Mouse (Mus musculus): ENCODE data around the gene Kremen2. TPM values are rescaled to one million over a fixed set of nuclear protein-coding genes. Genes with fewer than 3 reads are reported as not detected.
A peak's percentile ranks its signal among the peaks of the same experiment; 100 is the strongest.

Kremen2 gene
- polyA plus RNA-seq, 1 experiment from 2014 or later, result 2.9 TPM

GRCm38 (mm10) chr17:23749400-23750191, 4.0 kb upstream of the Kremen2 start:
- Histone ChIP-seq H3K4me1 (ENCODE audit: control insufficient read depth, insufficient read depth, low read length) (peaks cover 23% of the 10 kb centered on the region), H3K9me3 (ENCODE audit: control insufficient read depth, low read length) (no peaks in the 10 kb centered on the region), H3K4me2 (replicated peaks; ENCODE audit: low read depth, low read length) (peak overlapping the region; percentile 26; the same call in 1 of the 2 replicates), H3K4me3 (ENCODE audit: low read length) (peak overlapping the region; percentile 14; the same call in 1 of the 2 replicates), H3K9ac (ENCODE audit: low read depth, low read length) (no peak overlapping the region), H3K27me3 (ENCODE audit: control insufficient read depth, insufficient read depth, low read length) (peaks cover 15% of the 10 kb centered on the region), H3K36me3 (ENCODE audit: control insufficient read depth, insufficient read depth, low read length) (peaks cover 23% of the 10 kb centered on the region), H3K27ac (ENCODE audit: low read depth, low read length) (no peak overlapping the region)
- WGBS, result 83% methylated on average over 11 of the region's 11 CpGs
- no peak for ATAC-seq (ENCODE audit: low FRiP score, low TSS enrichment)

GRCm38 (mm10) chr17:23748631-23749391, 3.2 kb upstream of the Kremen2 start:
- peak overlapping the region; percentile 14; the same call in 1 of the 2 replicates for H3K4me3 ChIP-seq (ENCODE audit: low read length)
- peaks cover 22% of the 10 kb centered on the region for H3K36me3 ChIP-seq (ENCODE audit: control insufficient read depth, insufficient read depth, low read length)
- peaks cover 23% of the 10 kb centered on the region for H3K27me3 ChIP-seq (ENCODE audit: control insufficient read depth, insufficient read depth, low read length)
- WGBS, result 30% methylated on average over 10 of the region's 10 CpGs
- H3K4me2 ChIP-seq (replicated peaks; ENCODE audit: low read depth, low read length), result peak overlapping the region; percentile 26; the same call in 1 of the 2 replicates
- no peak overlapping the region for H3K9ac ChIP-seq (ENCODE audit: low read depth, low read length)
- ATAC-seq (ENCODE audit: low FRiP score, low TSS enrichment), result 0 out of 2 replicates have a peak, but pooled peaks have one; percentile 17
- no peak overlapping the region for H3K27ac ChIP-seq (ENCODE audit: low read depth, low read length)
- no peaks in the 10 kb centered on the region for H3K9me3 ChIP-seq (ENCODE audit: control insufficient read depth, low read length)
- peaks cover 25% of the 10 kb centered on the region for H3K4me1 ChIP-seq (ENCODE audit: control insufficient read depth, insufficient read depth, low read length)

GRCm38 (mm10) chr17:23748026-23748425, 2.4 kb upstream of the Kremen2 start:
- Histone ChIP-seq H3K27me3 (ENCODE audit: control insufficient read depth, insufficient read depth, low read length) (peaks cover 31% of the 10 kb centered on the region), H3K4me1 (ENCODE audit: control insufficient read depth, insufficient read depth, low read length) (peaks cover 25% of the 10 kb centered on the region), H3K9me3 (ENCODE audit: control insufficient read depth, low read length) (no peaks in the 10 kb centered on the region), H3K4me3 (ENCODE audit: low read length) (no peak overlapping the region), H3K27ac (ENCODE audit: low read depth, low read length) (no peak overlapping the region), H3K36me3 (ENCODE audit: control insufficient read depth, insufficient read depth, low read length) (peaks cover 14% of the 10 kb centered on the region), H3K9ac (ENCODE audit: low read depth, low read length) (no peak overlapping the region), H3K4me2 (replicated peaks; ENCODE audit: low read depth, low read length) (no peak overlapping the region)
- no peak for ATAC-seq (ENCODE audit: low FRiP score, low TSS enrichment)
- 24% methylated on average over 6 of the region's 6 CpGs for WGBS

- 87% methylated on average over 3 of the region's 3 CpGs for WGBS
- Histone ChIP-seq H3K4me3 (ENCODE audit: low read length) (no peak overlapping the region), H3K27me3 (ENCODE audit: control insufficient read depth, insufficient read depth, low read length) (peaks cover 36% of the 10 kb centered on the region), H3K9ac (ENCODE audit: low read depth, low read length) (no peak overlapping the region), H3K4me2 (replicated peaks; ENCODE audit: low read depth, low read length) (no peak overlapping the region), H3K36me3 (ENCODE audit: control insufficient read depth, insufficient read depth, low read length) (peaks cover 9% of the 10 kb centered on the region), H3K9me3 (ENCODE audit: control insufficient read depth, low read length) (no peaks in the 10 kb centered on the region), H3K27ac (ENCODE audit: low read depth, low read length) (no peak overlapping the region), H3K4me1 (ENCODE audit: control insufficient read depth, insufficient read depth, low read length) (peaks cover 26% of the 10 kb centered on the region)
- ATAC-seq (ENCODE audit: low FRiP score, low TSS enrichment), result no peak
Measured at GRCm38 (mm10) chr17:23747471-23747870, 1.8 kb upstream of the Kremen2 start.

- ATAC-seq (ENCODE audit: low FRiP score, low TSS enrichment), result no peak
- 84% methylated on average over 3 of the region's 3 CpGs for WGBS
- H3K9ac ChIP-seq (ENCODE audit: low read depth, low read length), result no peak overlapping the region
- peaks cover 2% of the 10 kb centered on the region; the same call in 1 of the 2 replicates for H3K36me3 ChIP-seq (ENCODE audit: control insufficient read depth, insufficient read depth, low read length)
- H3K27me3 ChIP-seq (ENCODE audit: control insufficient read depth, insufficient read depth, low read length), result peaks cover 43% of the 10 kb centered on the region
- H3K4me1 ChIP-seq (ENCODE audit: control insufficient read depth, insufficient read depth, low read length), result peaks cover 30% of the 10 kb centered on the region
- H3K4me3 ChIP-seq (ENCODE audit: low read length), result no peak overlapping the region
- no peak overlapping the region for H3K4me2 ChIP-seq (replicated peaks; ENCODE audit: low read depth, low read length)
- H3K9me3 ChIP-seq (ENCODE audit: control insufficient read depth, low read length), result no peaks in the 10 kb centered on the region
- H3K27ac ChIP-seq (ENCODE audit: low read depth, low read length), result no peak overlapping the region
Measured at GRCm38 (mm10) chr17:23746767-23747166, 1.1 kb upstream of the Kremen2 start.

GRCm38 (mm10) chr17:23746311-23746710, 678 bp upstream of the Kremen2 start:
- 0 out of 2 replicates have a peak, but pooled peaks have one; percentile 2 for ATAC-seq (ENCODE audit: low FRiP score, low TSS enrichment)
- peaks cover 30% of the 10 kb centered on the region for H3K4me1 ChIP-seq (ENCODE audit: control insufficient read depth, insufficient read depth, low read length)

GRCm38 (mm10) chr17:23744651-23745050, 982 bp downstream of the Kremen2 start:
- Histone ChIP-seq H3K9ac (ENCODE audit: low read depth, low read length) (0 out of 2 replicates have a peak overlapping the region, but pooled peaks have one; percentile 40), H3K27ac (ENCODE audit: low read depth, low read length) (no peak overlapping the region), H3K4me2 (replicated peaks; ENCODE audit: low read depth, low read length) (peak overlapping the region; percentile 69), H3K27me3 (ENCODE audit: control insufficient read depth, insufficient read depth, low read length) (peaks cover 56% of the 10 kb centered on the region), H3K4me1 (ENCODE audit: control insufficient read depth, insufficient read depth, low read length) (peaks cover 34% of the 10 kb centered on the region), H3K4me3 (ENCODE audit: low read length) (peak overlapping the region; percentile 39), H3K9me3 (ENCODE audit: control insufficient read depth, low read length) (no peaks in the 10 kb centered on the region), H3K36me3 (ENCODE audit: control insufficient read depth, insufficient read depth, low read length) (no peaks in the 10 kb centered on the region)
- 3% methylated on average over 14 of the region's 14 CpGs for WGBS
- ATAC-seq (ENCODE audit: low FRiP score, low TSS enrichment), result no peak

More at GRCm38 (mm10) chr17:23746311-23746710, 678 bp upstream of the Kremen2 start:
- Histone ChIP-seq H3K4me3 (ENCODE audit: low read length) (peak overlapping the region; percentile 39), H3K4me2 (replicated peaks; ENCODE audit: low read depth, low read length) (peak overlapping the region; percentile 69), H3K27me3 (ENCODE audit: control insufficient read depth, insufficient read depth, low read length) (peaks cover 48% of the 10 kb centered on the region), H3K36me3 (ENCODE audit: control insufficient read depth, insufficient read depth, low read length) (no peaks in the 10 kb centered on the region), H3K9ac (ENCODE audit: low read depth, low read length) (no peak overlapping the region), H3K9me3 (ENCODE audit: control insufficient read depth, low read length) (no peaks in the 10 kb centered on the region), H3K27ac (ENCODE audit: low read depth, low read length) (no peak overlapping the region)
- WGBS, result 2% methylated on average over 12 of the region's 12 CpGs

GRCm38 (mm10) chr17:23744076-23744475, 1.6 kb downstream of the Kremen2 start:
- WGBS, result 22% methylated on average over 8 of the region's 8 CpGs
- Histone ChIP-seq H3K27ac (ENCODE audit: low read depth, low read length) (no peak overlapping the region), H3K9me3 (ENCODE audit: control insufficient read depth, low read length) (no peaks in the 10 kb centered on the region), H3K27me3 (ENCODE audit: control insufficient read depth, insufficient read depth, low read length) (peaks cover 56% of the 10 kb centered on the region), H3K9ac (ENCODE audit: low read depth, low read length) (no peak overlapping the region), H3K4me3 (ENCODE audit: low read length) (peak overlapping the region; percentile 39), H3K4me1 (ENCODE audit: control insufficient read depth, insufficient read depth, low read length) (peaks cover 37% of the 10 kb centered on the region), H3K4me2 (replicated peaks; ENCODE audit: low read depth, low read length) (peak overlapping the region; percentile 69; the same call in 1 of the 2 replicates), H3K36me3 (ENCODE audit: control insufficient read depth, insufficient read depth, low read length) (no peaks in the 10 kb centered on the region)
- no peak for ATAC-seq (ENCODE audit: low FRiP score, low TSS enrichment)
